Mouse (Mus musculus): ENCODE measurements around the gene Atrn. TPM values are rescaled to one million over a fixed set of nuclear protein-coding genes. Genes with fewer than 3 reads are reported as not detected.

The Atrn gene
- polyA plus RNA-seq, 1 experiment from 2014 or later = 12.9 TPM

GRCm38 (mm10) chr2:130971030-130971429, 64.7 kb downstream of the Atrn start:
- Histone ChIP-seq H3K4me2 (replicated peaks) (no peak overlapping the region), H3K4me3 (replicated peaks) (no peak overlapping the region), H3K36me3 (peaks cover 40% of the 10 kb centered on the region), H3K9ac (replicated peaks) (no peak overlapping the region), H3K9me3 (no peaks in the 10 kb centered on the region), H3K27ac (no peak overlapping the region), H3K4me1 (replicated peaks) (no peaks in the 10 kb centered on the region), H3K27me3 (no peaks in the 10 kb centered on the region)
- no peak for ATAC-seq
- 96% methylated on average over 4 of the region's 4 CpGs for WGBS

- Histone ChIP-seq H3K36me3 (peaks cover 47% of the 10 kb centered on the region), H3K4me2 (replicated peaks) (no peak overlapping the region), H3K4me3 (replicated peaks) (no peak overlapping the region), H3K4me1 (replicated peaks) (no peaks in the 10 kb centered on the region), H3K9ac (replicated peaks) (no peak overlapping the region), H3K27me3 (no peaks in the 10 kb centered on the region), H3K9me3 (no peaks in the 10 kb centered on the region), H3K27ac (no peak overlapping the region)
- 96% methylated on average over 4 of the region's 4 CpGs for WGBS
- no peak for ATAC-seq
These were observed 66.1 kb downstream of the Atrn start for GRCm38 (mm10) chr2:130972386-130972785.

GRCm38 (mm10) chr2:130974928-130975327, 68.6 kb downstream of the Atrn start:
- Histone ChIP-seq H3K4me2 (replicated peaks) (no peak overlapping the region), H3K4me1 (replicated peaks) (no peaks in the 10 kb centered on the region), H3K27ac (no peak overlapping the region), H3K36me3 (peaks cover 58% of the 10 kb centered on the region), H3K9ac (replicated peaks) (no peak overlapping the region), H3K4me3 (replicated peaks) (no peak overlapping the region), H3K27me3 (no peaks in the 10 kb centered on the region), H3K9me3 (no peaks in the 10 kb centered on the region)
- no peak for ATAC-seq
- WGBS = 92% methylated on average over 1 of the region's 1 CpGs

- Histone ChIP-seq H3K4me3 (replicated peaks) (no peak overlapping the region), H3K9ac (replicated peaks) (no peak overlapping the region), H3K36me3 (peaks cover 52% of the 10 kb centered on the region), H3K27me3 (no peaks in the 10 kb centered on the region), H3K27ac (no peak overlapping the region), H3K4me2 (replicated peaks) (no peak overlapping the region), H3K4me1 (replicated peaks) (no peaks in the 10 kb centered on the region), H3K9me3 (no peaks in the 10 kb centered on the region)
- ATAC-seq = no peak
These were observed 71.3 kb downstream of the Atrn start for GRCm38 (mm10) chr2:130977589-130977988.

GRCm38 (mm10) chr2:130978058-130978847, 72.0 kb downstream of the Atrn start:
- Histone ChIP-seq H3K4me2 (replicated peaks) (no peak overlapping the region), H3K4me1 (replicated peaks) (no peaks in the 10 kb centered on the region), H3K36me3 (peaks cover 58% of the 10 kb centered on the region), H3K27me3 (no peaks in the 10 kb centered on the region), H3K4me3 (replicated peaks) (no peak overlapping the region), H3K9ac (replicated peaks) (no peak overlapping the region), H3K9me3 (no peaks in the 10 kb centered on the region), H3K27ac (no peak overlapping the region)
- 78% methylated on average over 10 of the region's 10 CpGs for WGBS
- no peak for ATAC-seq

GRCm38 (mm10) chr2:130979138-130979537, 72.8 kb downstream of the Atrn start:
- Histone ChIP-seq H3K4me1 (replicated peaks) (no peaks in the 10 kb centered on the region), H3K36me3 (peaks cover 52% of the 10 kb centered on the region), H3K9me3 (no peaks in the 10 kb centered on the region), H3K4me2 (replicated peaks) (no peak overlapping the region), H3K27me3 (no peaks in the 10 kb centered on the region), H3K9ac (replicated peaks) (no peak overlapping the region), H3K4me3 (replicated peaks) (no peak overlapping the region), H3K27ac (no peak overlapping the region)
- no peak for ATAC-seq

- H3K4me2 ChIP-seq (replicated peaks) = no peak overlapping the region
- ATAC-seq = no peak
- 92% methylated on average over 2 of the region's 2 CpGs for WGBS
These were observed 86.5 kb downstream of the Atrn start for GRCm38 (mm10) chr2:130992818-130993217.

GRCm38 (mm10) chr2:131009123-131009522, 102.8 kb downstream of the Atrn start:
- ATAC-seq = no peak
- Histone ChIP-seq H3K36me3 (peaks cover 68% of the 10 kb centered on the region), H3K9ac (replicated peaks) (no peak overlapping the region), H3K27me3 (no peaks in the 10 kb centered on the region), H3K4me2 (replicated peaks) (no peak overlapping the region), H3K4me3 (replicated peaks) (no peak overlapping the region), H3K9me3 (no peaks in the 10 kb centered on the region), H3K4me1 (replicated peaks) (no peaks in the 10 kb centered on the region), H3K27ac (no peak overlapping the region)
- 88% methylated on average over 2 of the region's 2 CpGs for WGBS

More at GRCm38 (mm10) chr2:130992818-130993217, 86.5 kb downstream of the Atrn start:
- H3K27me3 ChIP-seq = no peaks in the 10 kb centered on the region
- no peaks in the 10 kb centered on the region for H3K9me3 ChIP-seq
- H3K4me1 ChIP-seq (replicated peaks) = no peaks in the 10 kb centered on the region
- H3K9ac ChIP-seq (replicated peaks) = no peak overlapping the region
- peaks cover 26% of the 10 kb centered on the region for H3K36me3 ChIP-seq
- no peak overlapping the region for H3K4me3 ChIP-seq (replicated peaks)
- no peak overlapping the region for H3K27ac ChIP-seq

- peaks cover 68% of the 10 kb centered on the region for H3K36me3 ChIP-seq
- no peak for ATAC-seq
- no peaks in the 10 kb centered on the region for H3K4me1 ChIP-seq (replicated peaks)
- no peak overlapping the region for H3K27ac ChIP-seq
- H3K4me2 ChIP-seq (replicated peaks) = no peak overlapping the region
- no peaks in the 10 kb centered on the region for H3K27me3 ChIP-seq
- WGBS = 77% methylated on average over 1 of the region's 1 CpGs
- H3K4me3 ChIP-seq (replicated peaks) = no peak overlapping the region
- no peaks in the 10 kb centered on the region for H3K9me3 ChIP-seq
- H3K9ac ChIP-seq (replicated peaks) = no peak overlapping the region
These were observed 104.3 kb downstream of the Atrn start for GRCm38 (mm10) chr2:131010566-131010965.

GRCm38 (mm10) chr2:131025230-131025629, 118.9 kb downstream of the Atrn start:
- no peak overlapping the region for H3K27ac ChIP-seq
- no peaks in the 10 kb centered on the region for H3K27me3 ChIP-seq
- H3K9me3 ChIP-seq = no peaks in the 10 kb centered on the region
- WGBS = 97% methylated on average over 2 of the region's 2 CpGs
- peaks cover 74% of the 10 kb centered on the region for H3K36me3 ChIP-seq
- H3K4me1 ChIP-seq (replicated peaks) = no peaks in the 10 kb centered on the region
- no peak overlapping the region for H3K9ac ChIP-seq (replicated peaks)
- no peak overlapping the region for H3K4me3 ChIP-seq (replicated peaks)
- no peak for ATAC-seq
- H3K4me2 ChIP-seq (replicated peaks) = no peak overlapping the region

- Histone ChIP-seq H3K36me3 (peaks cover 60% of the 10 kb centered on the region), H3K27ac (no peak overlapping the region), H3K9me3 (no peaks in the 10 kb centered on the region), H3K27me3 (no peaks in the 10 kb centered on the region), H3K9ac (replicated peaks) (no peak overlapping the region), H3K4me3 (replicated peaks) (no peak overlapping the region), H3K4me1 (replicated peaks) (no peaks in the 10 kb centered on the region), H3K4me2 (replicated peaks) (no peak overlapping the region)
- 91% methylated on average over 3 of the region's 3 CpGs for WGBS
- no peak for ATAC-seq
These were observed 120.6 kb downstream of the Atrn start for GRCm38 (mm10) chr2:131026941-131027340.

GRCm38 (mm10) chr2:131029065-131029935, 123.0 kb downstream of the Atrn start:
- Histone ChIP-seq H3K9ac (replicated peaks) (no peak overlapping the region), H3K4me2 (replicated peaks) (no peak overlapping the region), H3K4me1 (replicated peaks) (no peaks in the 10 kb centered on the region), H3K27me3 (no peaks in the 10 kb centered on the region), H3K4me3 (replicated peaks) (no peak overlapping the region), H3K36me3 (peaks cover 39% of the 10 kb centered on the region), H3K27ac (no peak overlapping the region), H3K9me3 (no peaks in the 10 kb centered on the region)
- WGBS = 83% methylated on average over 9 of the region's 9 CpGs
- ATAC-seq = no peak
